ENCODE assay signal across 9 mouse cellular contexts in genomic region chr10:21923495-21923952, GRCm38 (mm10). TPM values are rescaled to one million over a fixed set of nuclear protein-coding genes. Genes with fewer than 3 reads are reported as not detected.
DNase-seq lines count a peak whose midpoint lies in the region; ATAC-seq lines count a peak whose summit lies in the region.
"Had no signal": no experiment of that assay in that cellular context is flagged by ENCODE, and none has a peak within 500 bp of the region (broad histone marks: within the 10 kb centered on the region; RNA-seq: fewer than 3 reads in every experiment).

No protein-coding gene starts in this region.

- DNase-seq in R1 (ENCODE audit: low read depth, low spot score): peak; percentile 69
- peak; percentile 55 to 56 for DNase-seq in cerebellum, postnatal 25 days
- DNase-seq in gastrocnemius, adult 18-20 months (ENCODE audit: low spot score): peak; percentile 78
- DNase-seq in layer of hippocampus, adult 9-11 months: peak; percentile 28
- DNase-seq in thymus, adult 18-20 months: no peak
- DNase-seq in spleen, postnatal 14 days (ENCODE audit: low spot score in 2 of 2): no peak

- 3% methylated on average over 9 of the region's 9 CpGs for WGBS in hindbrain, embryonic 12.5 days
- WGBS in midbrain, embryonic 16.5 days: under 1% methylated on average over 9 of the region's 9 CpGs

- no peaks in the 10 kb centered on the region for H3K9me3 ChIP-seq in hindbrain, embryonic 12.5 days (replicated peaks)
- no peaks in the 10 kb centered on the region for H3K9me3 ChIP-seq in midbrain, embryonic 16.5 days (replicated peaks; ENCODE audit: control insufficient read depth, low read length, poor library complexity, severe bottlenecking)

- peaks cover 21% of the 10 kb centered on the region for H3K4me1 ChIP-seq in hindbrain, embryonic 12.5 days
- H3K4me1 ChIP-seq in midbrain, embryonic 16.5 days (ENCODE audit: control insufficient read depth, insufficient read depth, low read length): peaks cover 27% of the 10 kb centered on the region

- no peak overlapping the region for H3K4me3 ChIP-seq in hindbrain, embryonic 12.5 days
- H3K4me3 ChIP-seq in midbrain, embryonic 16.5 days (ENCODE audit: low read depth, low read length): peak overlapping the region; percentile 11; the same call in 1 of the 2 replicates
- H3K4me3 ChIP-seq: erythroblast, embryonic 14.5 days had no signal

- H3K4me2 ChIP-seq in hindbrain, embryonic 12.5 days (replicated peaks): peak overlapping the region; percentile 43
- peak overlapping the region; percentile 47 for H3K4me2 ChIP-seq in midbrain, embryonic 16.5 days (ENCODE audit: low read length)

- no peaks in the 10 kb centered on the region for H3K27me3 ChIP-seq in hindbrain, embryonic 12.5 days
- no peaks in the 10 kb centered on the region for H3K27me3 ChIP-seq in midbrain, embryonic 16.5 days (ENCODE audit: control insufficient read depth, insufficient read depth, low read depth, low read length)

- H3K9ac ChIP-seq in hindbrain, embryonic 12.5 days: no peak overlapping the region
- H3K9ac ChIP-seq in midbrain, embryonic 16.5 days (ENCODE audit: low read depth, low read length): peak overlapping the region; percentile 4; the same call in 1 of the 2 replicates

- ATAC-seq in hindbrain, embryonic 12.5 days (ENCODE audit: low FRiP score): peak; percentile 87
- ATAC-seq in midbrain, embryonic 16.5 days: peak; percentile 74

- peak overlapping the region; percentile 80 for H3K27ac ChIP-seq in hindbrain, embryonic 12.5 days
- H3K27ac ChIP-seq in midbrain, embryonic 16.5 days (ENCODE audit: low read length): peak overlapping the region; percentile 81

- H3K36me3 ChIP-seq in hindbrain, embryonic 12.5 days: no peaks in the 10 kb centered on the region
- H3K36me3 ChIP-seq in midbrain, embryonic 16.5 days (ENCODE audit: control insufficient read depth, insufficient read depth, low read length): no peaks in the 10 kb centered on the region

RNA-seq across cellular contexts. Expression of gene Sgk1, which starts 41.5 kb away (rescaled TPM):
- total RNA-seq in gastrocnemius, adult 18-20 months (2021): 100 to 1,000 TPM; 151 to 192 TPM
- 32.8 and 33.8 TPM in 2 replicates for polyA plus RNA-seq in hindbrain, embryonic 12.5 days (2016; fragmentation: Nextera tagmentation; extraction: Ambion mirVana)
- polyA plus RNA-seq in midbrain, embryonic 16.5 days (2015; fragmentation: Nextera tagmentation; extraction: Ambion mirVana): 47.9 and 53.4 TPM in 2 replicates

Comparison
In these comparisons a context has a peak if more than half of its experiments do, and no peak if none do; other contexts are left out.
1. DNase-seq: peak in R1 (single experiment), cerebellum, postnatal 25 days (2 of 2), gastrocnemius, adult 18-20 months (single experiment) and layer of hippocampus, adult 9-11 months (single experiment); none in thymus, adult 18-20 months (0 of 2) and spleen, postnatal 14 days (0 of 2).